Mouse (Mus musculus) erythroblast, embryonic 14.5 days (primary cell): Measurements from ENCODE around the gene Ptprs. TPM values are rescaled to one million over a fixed set of nuclear protein-coding genes. Genes with fewer than 3 reads are reported as not detected.
A peak's percentile ranks its signal among the peaks of the same experiment; 100 is the strongest.

Experiments used
- H3K27me3 ChIP-seq: 2 replicates; pipeline ENCODE4 v1.6.1; 2012; ENCODE audit warnings: inconsistent platforms; ENCODE audit not compliant: control insufficient read depth
- H3K36me3 ChIP-seq: 2 replicates; pipeline ENCODE4 v1.6.1; 2012; ENCODE audit warnings: mild to moderate bottlenecking, inconsistent platforms; ENCODE audit not compliant: control insufficient read depth
- H3K4me1 ChIP-seq: 2 replicates; pipeline ENCODE4 v1.6.1; 2012; ENCODE audit warnings: inconsistent platforms; ENCODE audit not compliant: control insufficient read depth
- H3K4me3 ChIP-seq: replicated peaks from 2 replicates; pipeline ENCODE3; 2012; ENCODE audit warnings: moderate library complexity, mild to moderate bottlenecking, inconsistent platforms
- H3K9me3 ChIP-seq: 2 replicates; pipeline ENCODE4 v1.6.1; 2012; ENCODE audit warnings: low read length, inconsistent platforms, mixed read lengths; ENCODE audit not compliant: control insufficient read depth
- GATA1 ChIP-seq: IDR thresholded peaks from 2 replicates; pipeline ENCODE4 v1.6.1; 2012; ENCODE audit warnings: low read length, inconsistent platforms, mixed read lengths
- TAL1 ChIP-seq: IDR thresholded peaks from 3 replicates; pipeline ENCODE4 v1.6.1; 2012; ENCODE audit warnings: low read length, inconsistent platforms, mixed read lengths
- polyA plus RNA-seq: library from polyadenylated mRNA; stranded (reverse); fragments of >175 nt; gene quantifications from 2 replicates; pipeline ENCODE4 v1.2.3, GENCODE M21; 2012

Gene Ptprs
- polyA plus RNA-seq, 1 experiment, result 0.44 TPM

DNA sequence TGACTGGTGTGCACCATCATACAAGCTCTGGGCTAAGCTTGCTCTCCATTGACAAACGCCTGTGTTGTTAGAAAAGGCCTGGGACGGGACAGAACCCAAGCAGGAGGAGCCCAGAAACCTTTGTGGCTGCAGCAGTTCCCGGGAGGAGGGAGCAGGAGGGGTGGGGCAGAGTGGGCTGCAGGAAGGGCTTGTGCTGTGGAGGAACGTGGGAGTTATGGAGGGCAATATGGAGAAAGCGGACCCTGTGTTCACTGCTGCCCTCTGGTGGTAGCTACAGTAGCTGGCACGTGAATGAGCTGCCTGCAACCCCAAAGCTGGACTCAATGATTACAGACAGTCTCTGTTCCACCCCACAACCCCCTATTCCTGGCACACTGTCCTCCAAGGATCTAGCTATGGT is 3.1 kb upstream of the Ptprs start:
- peaks cover 19% of the 10 kb centered on the region for H3K4me1 ChIP-seq
- H3K4me3 ChIP-seq, result no peak overlapping the region
- peaks cover 42% of the 10 kb centered on the region for H3K27me3 ChIP-seq
- no peaks in the 10 kb centered on the region for H3K36me3 ChIP-seq
- no peak for TF ChIP-seq GATA1
- no peak for TF ChIP-seq TAL1
- H3K9me3 ChIP-seq, result peaks cover 14% of the 10 kb centered on the region

GRCm38 (mm10) chr17:56478191-56478611 is 1.9 kb upstream of the Ptprs start:
- H3K36me3 ChIP-seq, result no peaks in the 10 kb centered on the region
- no peak overlapping the region for H3K4me3 ChIP-seq
- peaks cover 22% of the 10 kb centered on the region for H3K9me3 ChIP-seq
- TF ChIP-seq GATA1 (no peak), TAL1 (no peak)
- H3K4me1 ChIP-seq, result peaks cover 26% of the 10 kb centered on the region
- H3K27me3 ChIP-seq, result peaks cover 53% of the 10 kb centered on the region

- peaks cover 22% of the 10 kb centered on the region for H3K9me3 ChIP-seq
- no peak overlapping the region for H3K4me3 ChIP-seq
- H3K4me1 ChIP-seq, result peaks cover 32% of the 10 kb centered on the region
- peaks cover 62% of the 10 kb centered on the region for H3K27me3 ChIP-seq
- TF ChIP-seq TAL1, result no peak
- TF ChIP-seq GATA1, result no peak
- no peaks in the 10 kb centered on the region for H3K36me3 ChIP-seq
These were observed 1.0 kb upstream of the Ptprs start for GRCm38 (mm10) chr17:56477191-56477818.

- H3K4me1 ChIP-seq, result peaks cover 35% of the 10 kb centered on the region
- peak overlapping the region; percentile 41 for H3K4me3 ChIP-seq
These were observed 490 bp downstream of the Ptprs start for GRCm38 (mm10) chr17:56475584-56476401.

DNA sequence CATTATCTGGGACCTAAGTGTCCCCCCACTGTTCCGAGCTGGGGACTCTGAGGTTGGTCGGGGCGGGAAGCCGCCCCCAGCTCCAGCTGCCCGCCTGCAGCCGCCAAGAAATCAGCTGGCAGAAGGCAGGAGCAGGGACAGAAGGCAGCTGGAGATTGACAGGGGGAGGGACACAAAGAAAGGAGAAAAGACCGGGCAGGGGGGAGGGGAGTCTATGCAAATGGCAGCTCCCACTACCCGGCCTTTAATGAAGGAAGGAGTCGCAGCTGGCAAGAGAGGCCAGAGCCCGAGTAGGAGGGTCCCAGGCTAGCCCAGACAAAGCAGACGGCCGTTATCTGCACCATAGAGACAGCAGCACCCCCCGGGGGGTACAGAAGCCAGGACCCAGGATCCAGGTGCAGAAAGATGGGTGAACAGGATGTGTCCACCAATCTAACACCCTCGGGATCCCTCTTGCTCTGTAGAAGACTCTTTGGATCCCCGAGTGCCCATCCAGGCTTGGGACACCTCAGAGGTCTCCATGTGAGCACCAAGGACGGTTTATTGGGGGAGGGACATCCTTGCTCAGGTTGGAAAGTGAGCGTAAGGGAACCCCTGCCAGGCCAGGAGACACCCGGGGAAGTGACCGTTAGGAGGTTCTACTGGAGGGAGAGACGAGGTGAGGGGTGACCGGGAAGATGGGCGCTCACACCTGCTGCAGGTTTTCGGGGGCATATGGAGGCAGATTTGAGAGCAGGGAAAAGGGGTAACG is 1.3 kb downstream of the Ptprs start:
- no peaks in the 10 kb centered on the region for H3K36me3 ChIP-seq
- peaks cover 85% of the 10 kb centered on the region for H3K27me3 ChIP-seq
- no peak overlapping the region for H3K4me3 ChIP-seq
- peaks cover 22% of the 10 kb centered on the region for H3K9me3 ChIP-seq
- peaks cover 35% of the 10 kb centered on the region for H3K4me1 ChIP-seq
- no peak for TF ChIP-seq TAL1
- TF ChIP-seq GATA1, result no peak

More at GRCm38 (mm10) chr17:56475584-56476401, 490 bp downstream of the Ptprs start:
- TF ChIP-seq GATA1, result no peak
- no peak for TF ChIP-seq TAL1
- Histone ChIP-seq H3K27me3 (peaks cover 77% of the 10 kb centered on the region), H3K9me3 (peaks cover 22% of the 10 kb centered on the region), H3K36me3 (no peaks in the 10 kb centered on the region)

GRCm38 (mm10) chr17:56474311-56474830 is 1.9 kb downstream of the Ptprs start:
- Histone ChIP-seq H3K27me3 (peaks cover 91% of the 10 kb centered on the region), H3K4me3 (no peak overlapping the region), H3K4me1 (peaks cover 35% of the 10 kb centered on the region)

GRCm38 (mm10) chr17:56473611-56473905 is 2.7 kb downstream of the Ptprs start:
- H3K27me3 ChIP-seq, result peaks cover 100% of the 10 kb centered on the region
- H3K36me3 ChIP-seq, result no peaks in the 10 kb centered on the region
- H3K9me3 ChIP-seq, result peaks cover 24% of the 10 kb centered on the region
- TF ChIP-seq TAL1 (no peak), GATA1 (no peak)
- no peak overlapping the region for H3K4me3 ChIP-seq
- H3K4me1 ChIP-seq, result peaks cover 35% of the 10 kb centered on the region

More at GRCm38 (mm10) chr17:56474311-56474830, 1.9 kb downstream of the Ptprs start:
- peaks cover 22% of the 10 kb centered on the region for H3K9me3 ChIP-seq
- TF ChIP-seq GATA1, result no peak
- TF ChIP-seq TAL1, result no peak
- no peaks in the 10 kb centered on the region for H3K36me3 ChIP-seq

- peaks cover 30% of the 10 kb centered on the region for H3K9me3 ChIP-seq
- peaks cover 35% of the 10 kb centered on the region for H3K4me1 ChIP-seq
- H3K27me3 ChIP-seq, result peaks cover 100% of the 10 kb centered on the region
- H3K4me3 ChIP-seq, result peak overlapping the region; percentile 20
- TF ChIP-seq TAL1 (no peak), GATA1 (no peak)
- H3K36me3 ChIP-seq, result no peaks in the 10 kb centered on the region
These were observed 3.3 kb downstream of the Ptprs start for GRCm38 (mm10) chr17:56472733-56473610.
